Mouse (Mus musculus) brain, adult 2 months (tissue): ENCODE data around the gene Cdk6.

ENCODE experiments used
- DNase-seq: peaks from one replicate; pipeline ENCODE4 v3.0.0; 2011; ENCODE audit warnings: low read depth, low spot score

The Cdk6 gene

DNA sequence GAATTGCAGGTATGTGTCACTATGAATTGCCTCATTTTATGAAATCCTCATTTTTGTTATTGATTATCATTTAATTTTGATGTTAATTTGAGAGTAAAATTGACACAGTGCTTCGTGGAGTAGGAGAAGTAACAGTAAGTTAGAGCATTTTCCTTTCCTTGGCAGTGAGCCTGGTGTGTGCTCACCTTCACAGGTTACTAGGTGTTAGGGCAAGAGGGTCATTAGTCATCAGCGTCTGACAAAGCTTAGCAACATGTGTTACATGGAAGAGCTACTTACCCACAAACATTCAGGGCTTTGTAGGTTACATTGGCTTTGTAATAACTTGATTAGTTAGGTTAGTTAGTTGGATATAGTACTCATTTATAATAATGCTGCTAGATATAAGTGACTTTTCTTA, 212.9 kb downstream of the Cdk6 start:
- DNase-seq, result no peak

- DNase-seq, result no peak
Observed at GRCm38 (mm10) chr5:3571266-3571665, 230.0 kb downstream of the Cdk6 start, which contains the start of gene 1700109H08Rik. 1700109H08Rik (plus strand) TSS chr5:3571566.

- DNase-seq, result no peak
Observed at GRCm38 (mm10) chr5:3574825-3575224, 233.5 kb downstream of the Cdk6 start.

DNA sequence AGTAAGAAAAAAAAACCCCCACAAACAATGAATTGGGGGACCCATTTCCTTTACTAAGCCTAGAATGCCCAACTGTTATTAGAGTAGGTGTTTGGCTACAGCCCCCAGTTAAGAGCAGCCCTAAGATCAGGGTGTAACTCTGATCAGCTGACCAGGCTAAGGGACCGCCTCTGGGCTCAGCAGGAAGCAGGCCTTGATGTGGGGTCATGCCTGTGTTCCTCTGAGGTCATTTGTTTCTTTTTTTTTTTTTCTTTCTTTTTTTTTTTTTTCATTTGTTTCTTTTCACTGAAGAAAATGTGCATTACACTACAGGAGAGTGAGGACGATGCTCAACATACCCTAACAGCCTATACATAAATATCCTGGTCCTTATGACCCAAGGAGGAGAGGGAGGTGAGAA, 236.7 kb downstream of the Cdk6 start:
- DNase-seq, result no peak

DNA sequence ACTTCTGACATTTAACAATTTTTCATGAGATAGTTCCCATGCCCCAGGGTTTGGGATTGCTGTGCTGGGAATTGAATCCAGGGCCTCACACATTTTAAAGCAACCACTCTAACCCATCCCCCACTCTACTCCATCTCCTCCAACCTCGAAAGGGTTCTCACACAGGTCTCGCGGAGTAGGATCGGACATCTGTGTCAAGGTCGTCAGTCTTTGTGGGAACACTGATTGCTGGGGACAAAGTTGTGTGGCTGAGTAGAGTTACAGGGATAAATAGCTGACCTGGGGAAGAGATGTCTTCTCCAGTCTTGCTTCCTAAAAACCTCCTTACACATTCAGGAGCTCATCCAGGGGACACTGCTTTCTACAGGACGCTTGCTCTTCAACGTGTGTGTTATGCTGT, 237.8 kb downstream of the Cdk6 start:
- no peak for DNase-seq
